Mouse (Mus musculus): ENCODE results near the gene Igsf10. TPM values are rescaled to one million over a fixed set of nuclear protein-coding genes. Genes with fewer than 3 reads are reported as not detected.
"Not testable (repeated sequence)": the region's sequence is repeated elsewhere in the genome, so short reads cannot be mapped to it uniquely, and the experiment has no call there.

The Igsf10 gene
- 2.8 and 4.5 TPM in 2 replicates for polyA plus RNA-seq (2014; fragmentation: Nextera tagmentation; extraction: Ambion mirVana)

DNA sequence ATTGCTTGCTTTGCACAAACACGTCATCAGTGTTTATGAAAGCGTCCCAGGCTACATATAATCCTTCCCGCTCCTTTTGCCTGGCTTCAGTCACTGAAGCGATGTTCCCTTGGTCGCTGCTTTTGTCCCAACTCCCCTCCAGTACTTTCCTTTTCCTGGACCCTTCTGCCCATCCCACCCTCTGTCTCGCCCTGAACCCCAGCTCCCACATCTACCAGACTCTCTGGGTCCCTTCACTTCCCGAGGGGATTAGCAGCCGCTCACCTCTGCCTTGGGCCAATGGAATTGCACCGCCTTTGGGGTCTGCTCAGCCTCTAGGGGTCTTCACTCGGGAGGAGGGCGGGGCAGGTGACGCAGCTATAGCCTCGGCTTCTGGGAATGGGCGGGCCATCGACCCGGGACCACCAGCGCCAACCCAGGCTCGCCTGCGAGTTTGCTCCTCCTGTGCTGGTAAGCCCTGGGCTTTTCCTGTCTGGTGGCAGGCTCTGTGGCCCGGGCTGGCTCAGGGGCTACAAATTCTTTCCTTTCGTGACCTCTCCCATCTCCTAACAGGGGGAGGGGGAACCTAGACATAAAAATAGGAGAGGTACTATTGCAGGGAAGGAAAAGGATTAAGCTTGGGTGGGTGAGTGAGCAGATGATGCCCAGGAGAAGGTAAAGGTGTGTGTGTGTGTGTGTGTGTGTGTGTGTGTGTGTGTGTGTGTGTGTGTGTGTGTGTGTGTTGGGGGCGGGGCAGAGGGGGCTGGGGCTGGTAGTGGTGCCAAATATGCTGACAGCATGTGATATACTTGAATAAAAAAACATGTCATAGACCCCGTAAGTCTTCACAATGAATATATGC lies at the start of gene Igsf10:
TSS of gene Igsf10 (minus strand) at position 330 of the 841 bp plus-strand sequence.
- no peaks in the 10 kb centered on the region for H3K9me3 ChIP-seq (ENCODE audit: control insufficient read depth, low read length)
- ATAC-seq (ENCODE audit: low FRiP score) (peak; percentile 98), DNase-seq (ENCODE audit: low spot score, missing footprints) (peak; percentile 98)
- H3K36me3 ChIP-seq (ENCODE audit: control insufficient read depth, insufficient read depth, low read length) = no peaks in the 10 kb centered on the region
- H3K4me1 ChIP-seq (ENCODE audit: control insufficient read depth, insufficient read depth, low read length) = no peaks in the 10 kb centered on the region; the same call in 1 of the 2 replicates
- H3K4me2 ChIP-seq = peak within 1 kb of the TSS; percentile 64
- peak within 1 kb of the TSS; percentile 70 for H3K9ac ChIP-seq (ENCODE audit: low read length)
- no peaks in the 10 kb centered on the region for H3K27me3 ChIP-seq (ENCODE audit: control insufficient read depth, insufficient read depth, low read length)
- H3K27ac ChIP-seq (ENCODE audit: low read depth, low read length) = no peak within 1 kb of the TSS
- WGBS = 5% methylated on average over 23 of the region's 23 CpGs
- peak within 1 kb of the TSS; percentile 57 for H3K4me3 ChIP-seq (ENCODE audit: low read depth, low read length)

DNA sequence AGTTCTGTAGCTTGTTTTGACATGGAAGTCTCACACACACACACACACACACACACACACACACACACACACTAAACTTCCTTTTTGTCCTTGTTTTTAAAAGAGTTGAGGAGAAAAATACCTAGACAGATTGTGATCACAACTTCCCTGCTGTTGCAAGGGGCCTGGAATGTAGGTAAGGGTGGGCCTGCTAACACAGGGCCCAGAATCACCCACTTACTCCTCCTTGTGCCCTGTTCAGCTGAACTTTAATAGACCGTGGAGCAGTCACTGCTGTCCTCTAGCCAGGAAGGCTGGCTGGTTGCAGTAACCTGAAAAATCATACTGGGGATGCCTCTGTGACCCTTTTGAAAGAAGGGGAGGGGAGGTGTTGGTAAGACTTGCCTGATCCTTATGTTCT lies 41.4 kb upstream of the Igsf10 start:
- Histone ChIP-seq H3K4me2 (no peak overlapping the region), H3K36me3 (ENCODE audit: control insufficient read depth, insufficient read depth, low read length) (no peaks in the 10 kb centered on the region), H3K4me1 (ENCODE audit: control insufficient read depth, insufficient read depth, low read length) (no peaks in the 10 kb centered on the region), H3K9ac (ENCODE audit: low read length) (no peak overlapping the region), H3K9me3 (ENCODE audit: control insufficient read depth, low read length) (no peaks in the 10 kb centered on the region), H3K27me3 (ENCODE audit: control insufficient read depth, insufficient read depth, low read length) (no peaks in the 10 kb centered on the region), H3K4me3 (ENCODE audit: low read depth, low read length) (no peak overlapping the region), H3K27ac (ENCODE audit: low read depth, low read length) (no peak overlapping the region)
- ATAC-seq (ENCODE audit: low FRiP score) = no peak
- 65% methylated on average over 1 of the region's 1 CpGs for WGBS
- DNase-seq (ENCODE audit: low spot score, missing footprints) = peak; percentile 51

DNA sequence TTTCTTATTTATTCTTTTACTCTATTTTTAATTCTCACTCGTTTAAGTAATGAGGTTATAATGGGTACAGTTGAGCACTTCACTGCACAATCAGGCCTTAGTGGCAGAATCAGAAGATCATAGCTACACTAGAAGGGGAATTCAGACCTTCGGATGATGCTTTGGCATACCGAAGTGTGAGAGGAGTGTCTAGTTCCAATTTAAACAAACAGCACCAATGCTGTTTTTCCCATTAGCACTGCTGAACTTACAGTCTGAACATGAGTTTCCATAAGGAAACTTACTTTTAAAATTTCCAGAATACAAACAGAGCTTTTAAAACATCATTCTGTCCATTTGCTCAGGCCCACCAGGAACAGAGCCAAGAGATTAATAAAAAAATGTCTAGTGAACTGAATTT lies 40.8 kb upstream of the Igsf10 start:
- Histone ChIP-seq H3K36me3 (ENCODE audit: control insufficient read depth, insufficient read depth, low read length) (no peaks in the 10 kb centered on the region), H3K27ac (ENCODE audit: low read depth, low read length) (no peak overlapping the region), H3K4me2 (no peak overlapping the region), H3K4me1 (ENCODE audit: control insufficient read depth, insufficient read depth, low read length) (no peaks in the 10 kb centered on the region), H3K9ac (ENCODE audit: low read length) (no peak overlapping the region), H3K4me3 (ENCODE audit: low read depth, low read length) (no peak overlapping the region), H3K9me3 (ENCODE audit: control insufficient read depth, low read length) (no peaks in the 10 kb centered on the region), H3K27me3 (ENCODE audit: control insufficient read depth, insufficient read depth, low read length) (no peaks in the 10 kb centered on the region)
- 88% methylated on average over 3 of the region's 3 CpGs for WGBS
- no peak for ATAC-seq (ENCODE audit: low FRiP score)
- no peak for DNase-seq (ENCODE audit: low spot score, missing footprints)

DNA sequence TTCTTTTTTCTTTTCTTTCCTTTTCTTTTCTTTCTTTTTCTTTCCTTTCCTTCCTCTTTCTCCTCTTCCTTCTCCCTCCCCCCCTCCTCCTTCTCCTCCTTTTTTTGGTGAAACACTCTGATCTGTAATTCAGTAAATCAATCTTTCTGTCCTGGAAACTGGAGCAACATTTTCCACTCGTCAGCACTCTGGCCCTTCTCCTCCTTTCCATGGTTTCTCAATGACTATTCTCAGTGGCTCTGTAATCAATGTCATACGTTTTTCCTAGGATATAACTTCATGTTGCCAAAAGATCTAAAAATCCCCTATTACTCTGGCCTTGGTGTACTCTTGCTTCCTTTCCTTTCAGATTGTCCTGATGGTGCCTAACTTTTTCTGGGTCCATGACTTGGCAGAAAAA lies 40.1 kb upstream of the Igsf10 start:
- no peak for ATAC-seq (ENCODE audit: low FRiP score)
- Histone ChIP-seq H3K4me1 (ENCODE audit: control insufficient read depth, insufficient read depth, low read length) (no peaks in the 10 kb centered on the region), H3K9me3 (ENCODE audit: control insufficient read depth, low read length) (no peaks in the 10 kb centered on the region), H3K27me3 (ENCODE audit: control insufficient read depth, insufficient read depth, low read length) (no peaks in the 10 kb centered on the region), H3K27ac (ENCODE audit: low read depth, low read length) (no peak overlapping the region), H3K36me3 (ENCODE audit: control insufficient read depth, insufficient read depth, low read length) (no peaks in the 10 kb centered on the region), H3K9ac (ENCODE audit: low read length) (no peak overlapping the region), H3K4me3 (ENCODE audit: low read depth, low read length) (no peak overlapping the region), H3K4me2 (no peak overlapping the region)
- 74% methylated on average over 2 of the region's 2 CpGs for WGBS
- DNase-seq (ENCODE audit: low spot score, missing footprints) = no peak

DNA sequence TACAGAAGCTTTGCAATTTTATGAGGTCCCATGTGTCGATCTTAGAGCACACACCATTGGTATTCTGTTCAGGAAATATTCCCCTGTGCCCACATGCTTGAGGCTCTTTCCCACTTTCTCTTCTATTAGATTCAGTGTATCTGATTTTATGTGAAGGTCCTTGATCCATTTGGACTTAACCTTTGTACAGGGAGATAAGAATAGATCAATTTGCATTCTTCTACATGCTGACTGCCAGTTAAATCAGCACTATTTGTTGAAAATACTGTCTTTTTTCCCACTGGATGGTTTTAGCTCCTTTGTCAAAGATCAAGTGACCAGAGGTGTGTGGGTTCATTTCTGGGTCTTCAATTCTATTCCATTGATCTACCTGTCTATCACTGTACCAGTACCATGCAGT lies 34.6 kb upstream of the Igsf10 start:
- not testable (repeated sequence) for H3K4me3 ChIP-seq (ENCODE audit: low read depth, low read length); DNase-seq (ENCODE audit: low spot score, missing footprints); H3K9ac ChIP-seq (ENCODE audit: low read length); H3K9me3 ChIP-seq (ENCODE audit: control insufficient read depth, low read length); ATAC-seq (ENCODE audit: low FRiP score); H3K4me2 ChIP-seq; H3K27ac ChIP-seq (ENCODE audit: low read depth, low read length); H3K4me1 ChIP-seq (ENCODE audit: control insufficient read depth, insufficient read depth, low read length); H3K27me3 ChIP-seq (ENCODE audit: control insufficient read depth, insufficient read depth, low read length); H3K36me3 ChIP-seq (ENCODE audit: control insufficient read depth, insufficient read depth, low read length)
- 82% methylated on average over 1 of the region's 1 CpGs for WGBS

DNA sequence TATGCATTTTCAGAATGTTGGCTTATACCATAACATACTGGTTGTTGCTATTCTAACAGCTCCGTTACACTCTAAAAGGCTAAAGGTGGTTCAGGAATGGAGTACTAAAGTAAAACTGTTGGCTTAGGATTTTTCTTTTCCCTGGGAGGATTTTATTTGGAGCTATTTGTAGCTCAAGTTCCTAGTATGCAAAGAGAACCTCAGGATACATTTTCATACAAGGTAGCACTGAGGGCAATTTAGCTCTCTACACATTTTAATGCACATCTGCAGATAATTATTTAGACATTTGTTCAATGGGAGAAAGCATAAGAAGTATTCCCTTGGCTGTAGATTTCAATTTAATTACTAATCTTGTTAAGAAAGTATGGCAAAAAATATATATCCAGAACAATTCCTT lies 17.7 kb upstream of the Igsf10 start:
- no peak overlapping the region for H3K4me3 ChIP-seq (ENCODE audit: low read depth, low read length)
- H3K9me3 ChIP-seq (ENCODE audit: control insufficient read depth, low read length) = no peaks in the 10 kb centered on the region
- H3K36me3 ChIP-seq (ENCODE audit: control insufficient read depth, insufficient read depth, low read length) = no peaks in the 10 kb centered on the region
- ATAC-seq (ENCODE audit: low FRiP score) = no peak
- H3K9ac ChIP-seq (ENCODE audit: low read length) = no peak overlapping the region
- H3K27me3 ChIP-seq (ENCODE audit: control insufficient read depth, insufficient read depth, low read length) = no peaks in the 10 kb centered on the region
- no peaks in the 10 kb centered on the region for H3K4me1 ChIP-seq (ENCODE audit: control insufficient read depth, insufficient read depth, low read length)
- no peak overlapping the region for H3K4me2 ChIP-seq
- WGBS = 93% methylated on average over 1 of the region's 1 CpGs
- DNase-seq (ENCODE audit: low spot score, missing footprints) = no peak
- no peak overlapping the region for H3K27ac ChIP-seq (ENCODE audit: low read depth, low read length)

DNA sequence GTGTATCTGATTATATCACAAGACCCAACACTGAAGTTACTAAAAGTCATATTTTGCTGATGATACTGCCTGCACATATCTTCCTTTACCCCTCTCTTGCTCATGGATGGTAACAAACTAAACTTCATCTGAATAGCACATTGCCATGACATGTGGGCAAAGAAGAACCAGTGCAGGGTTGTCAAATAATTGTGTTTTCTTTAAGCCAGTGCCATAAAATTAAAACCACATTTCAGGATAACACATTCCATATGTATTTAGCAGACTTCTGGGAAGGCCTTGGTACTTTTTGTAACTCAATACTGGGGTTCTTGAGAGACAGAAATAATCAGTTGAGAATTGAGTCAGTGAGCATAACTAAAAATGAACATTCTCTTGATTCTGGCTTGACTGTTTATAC lies 15.9 kb upstream of the Igsf10 start:
- Histone ChIP-seq H3K27me3 (ENCODE audit: control insufficient read depth, insufficient read depth, low read length) (no peaks in the 10 kb centered on the region), H3K9me3 (ENCODE audit: control insufficient read depth, low read length) (no peaks in the 10 kb centered on the region), H3K4me2 (no peak overlapping the region), H3K9ac (ENCODE audit: low read length) (no peak overlapping the region), H3K4me3 (ENCODE audit: low read depth, low read length) (no peak overlapping the region), H3K36me3 (ENCODE audit: control insufficient read depth, insufficient read depth, low read length) (no peaks in the 10 kb centered on the region), H3K4me1 (ENCODE audit: control insufficient read depth, insufficient read depth, low read length) (no peaks in the 10 kb centered on the region), H3K27ac (ENCODE audit: low read depth, low read length) (no peak overlapping the region)
- DNase-seq (ENCODE audit: low spot score, missing footprints) (no peak), ATAC-seq (ENCODE audit: low FRiP score) (no peak)

DNA sequence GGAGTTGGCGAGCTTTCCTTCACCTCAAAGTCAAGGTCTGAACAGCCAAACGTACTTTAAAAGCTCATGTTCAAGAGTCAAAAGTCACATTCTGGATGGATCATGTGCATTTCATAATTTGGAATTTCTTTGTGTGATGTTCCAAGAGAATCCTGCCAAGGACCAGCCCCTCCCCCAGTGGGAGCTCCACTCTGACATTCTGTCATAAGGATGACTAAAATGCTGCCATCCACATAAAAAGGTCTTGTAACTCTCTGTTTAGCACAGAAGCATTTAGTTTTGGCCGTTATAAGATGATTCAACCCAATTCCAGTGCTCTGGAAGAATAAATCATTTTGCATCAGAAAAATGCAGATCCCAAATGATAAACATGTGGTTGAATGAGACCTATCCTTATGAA lies 10.0 kb upstream of the Igsf10 start:
- H3K9me3 ChIP-seq (ENCODE audit: control insufficient read depth, low read length) = no peaks in the 10 kb centered on the region
- H3K4me3 ChIP-seq (ENCODE audit: low read depth, low read length) = no peak overlapping the region
- no peaks in the 10 kb centered on the region for H3K36me3 ChIP-seq (ENCODE audit: control insufficient read depth, insufficient read depth, low read length)
- DNase-seq (ENCODE audit: low spot score, missing footprints) = no peak
- H3K4me1 ChIP-seq (ENCODE audit: control insufficient read depth, insufficient read depth, low read length) = no peaks in the 10 kb centered on the region
- no peak for ATAC-seq (ENCODE audit: low FRiP score)
- H3K4me2 ChIP-seq = no peak overlapping the region
- 88% methylated on average over 3 of the region's 3 CpGs for WGBS
- no peak overlapping the region for H3K9ac ChIP-seq (ENCODE audit: low read length)
- H3K27ac ChIP-seq (ENCODE audit: low read depth, low read length) = no peak overlapping the region
- H3K27me3 ChIP-seq (ENCODE audit: control insufficient read depth, insufficient read depth, low read length) = no peaks in the 10 kb centered on the region

DNA sequence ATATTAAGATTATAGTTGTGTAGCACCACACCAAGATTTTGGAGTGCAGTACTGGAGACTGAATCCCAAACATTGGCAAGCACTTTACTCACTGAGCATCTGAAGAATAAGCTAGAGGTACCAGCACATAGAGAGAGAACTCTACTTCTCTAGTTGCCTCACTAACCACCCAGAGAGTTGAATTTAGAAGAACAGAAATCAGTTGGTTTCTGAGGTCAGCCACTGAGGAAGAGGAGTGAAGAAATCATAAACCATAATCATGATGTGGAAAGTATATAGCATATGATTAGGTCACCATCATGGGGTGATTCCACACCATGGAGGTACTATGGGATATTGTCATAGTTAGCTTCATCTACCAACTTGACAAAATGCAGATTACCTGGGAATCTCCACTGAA lies 7.6 kb upstream of the Igsf10 start:
- H3K4me1 ChIP-seq (ENCODE audit: control insufficient read depth, insufficient read depth, low read length) = no peaks in the 10 kb centered on the region
- H3K4me3 ChIP-seq (ENCODE audit: low read depth, low read length) = no peak overlapping the region
- H3K4me2 ChIP-seq = no peak overlapping the region
- no peak overlapping the region for H3K27ac ChIP-seq (ENCODE audit: low read depth, low read length)
- H3K9ac ChIP-seq (ENCODE audit: low read length) = no peak overlapping the region
- DNase-seq (ENCODE audit: low spot score, missing footprints) = no peak
- no peaks in the 10 kb centered on the region for H3K27me3 ChIP-seq (ENCODE audit: control insufficient read depth, insufficient read depth, low read length)
- ATAC-seq (ENCODE audit: low FRiP score) = no peak
- H3K36me3 ChIP-seq (ENCODE audit: control insufficient read depth, insufficient read depth, low read length) = no peaks in the 10 kb centered on the region
- H3K9me3 ChIP-seq (ENCODE audit: control insufficient read depth, low read length) = no peaks in the 10 kb centered on the region

Measured in midbrain, embryonic 11.5 days (tissue).